Mouse (Mus musculus) cerebellum, postnatal 4 days (tissue): ENCODE results near the gene Tjp3.

Experiments used
- DNase-seq, 2 experiments: peaks; one replicate each; pipeline ENCODE4 v3.0.0; 2022; ENCODE audit warnings: low spot score in 2 of 2, mixed read lengths in 1 of 2

The Tjp3 gene

DNA sequence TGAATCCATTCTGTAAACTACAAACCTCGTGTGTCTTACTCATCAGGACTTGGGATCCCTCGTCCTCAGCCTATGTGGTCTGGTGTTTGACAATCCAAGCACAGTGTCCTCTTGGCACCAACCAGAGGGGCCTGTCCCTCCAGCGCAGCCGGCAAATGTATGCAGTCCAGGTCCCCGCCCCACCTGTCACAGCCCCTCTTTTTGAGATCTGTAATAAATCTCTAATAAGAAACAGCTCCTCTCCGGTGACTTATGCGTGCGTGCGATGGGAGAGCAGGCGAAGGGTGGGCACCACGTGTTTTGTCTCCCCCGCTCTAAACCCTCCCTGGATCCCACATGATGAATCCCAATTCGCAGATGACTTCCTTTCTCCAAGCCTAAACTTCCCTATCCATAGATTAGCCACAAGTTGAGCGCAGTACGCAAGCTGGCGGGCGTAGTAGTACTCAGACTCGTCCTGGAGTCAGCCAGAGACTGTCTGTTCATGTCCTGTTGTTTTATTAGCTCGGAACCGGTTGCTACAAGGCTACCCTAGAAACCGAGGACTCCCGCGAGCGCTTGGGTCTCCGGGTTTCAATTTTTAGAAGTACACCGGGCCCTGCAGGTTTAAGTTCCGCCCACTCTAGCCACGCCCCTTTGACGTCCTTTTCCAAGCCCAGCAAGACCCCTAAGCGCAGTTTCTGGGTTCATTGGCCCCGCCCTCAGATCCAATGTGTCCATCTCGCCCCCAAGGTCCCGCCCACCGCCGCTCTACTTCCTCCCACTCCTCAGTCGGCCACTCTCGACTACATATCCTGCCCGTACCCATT, 28.6 kb upstream of the Tjp3 start:
- DNase-seq: peak in 1 of 2 experiments; percentile 26

DNA sequence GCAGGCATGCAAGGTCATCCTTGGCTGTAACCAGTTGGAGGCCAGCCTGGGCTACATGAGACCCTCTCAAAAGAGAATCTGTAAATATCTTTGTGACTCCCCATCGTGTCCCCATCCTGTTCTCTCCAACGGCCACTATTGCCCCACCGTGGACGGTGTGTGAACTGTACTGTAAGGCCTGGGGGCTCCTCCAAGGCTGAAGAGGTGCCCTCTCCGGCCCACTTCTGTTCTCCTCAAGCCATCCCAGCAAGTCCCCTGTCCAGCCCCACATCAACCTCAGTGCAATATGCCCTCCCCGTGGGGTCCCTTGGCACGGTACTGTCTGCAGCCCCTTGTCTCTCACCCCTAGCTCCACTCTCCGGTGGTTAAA, 27.9 kb upstream of the Tjp3 start:
- peak in 1 of 2 experiments; percentile 28 for DNase-seq

DNA sequence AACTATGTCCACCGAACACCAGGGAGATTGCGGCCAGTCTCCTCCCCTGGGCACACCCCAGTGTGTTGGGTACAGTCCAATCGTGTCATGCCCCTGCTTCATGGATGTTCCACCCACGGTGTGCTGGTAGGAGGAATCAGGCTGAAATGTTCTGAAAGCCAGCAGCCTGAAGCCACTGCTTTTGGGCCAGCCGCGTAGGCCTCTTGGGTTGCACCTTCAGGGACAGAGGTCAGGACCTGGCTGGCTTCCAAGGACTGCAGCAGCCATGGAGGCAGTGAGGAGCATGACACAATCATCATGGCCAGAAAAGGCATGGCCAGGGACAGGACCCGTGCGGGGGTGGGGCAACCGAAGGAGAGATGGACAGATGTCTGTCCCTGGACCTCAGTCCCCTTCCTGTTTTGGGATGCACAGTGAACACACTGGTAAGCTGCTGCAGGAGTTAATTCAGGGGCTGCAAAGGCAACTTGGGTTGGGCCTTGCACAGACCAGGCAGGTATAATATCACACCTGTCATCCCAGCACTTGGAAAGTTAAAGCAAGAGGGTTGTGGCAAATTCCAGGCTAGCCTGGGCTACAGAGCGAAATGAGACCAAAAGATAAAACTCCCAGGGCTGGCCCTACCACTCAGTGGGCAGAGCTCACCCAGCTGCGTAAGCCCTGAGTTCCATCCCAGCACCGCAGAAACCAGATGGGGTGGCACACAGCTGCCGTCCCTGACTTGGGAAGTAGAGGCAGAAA, 27.4 kb upstream of the Tjp3 start:
- peak in 1 of 2 experiments; percentile 26 for DNase-seq

DNA sequence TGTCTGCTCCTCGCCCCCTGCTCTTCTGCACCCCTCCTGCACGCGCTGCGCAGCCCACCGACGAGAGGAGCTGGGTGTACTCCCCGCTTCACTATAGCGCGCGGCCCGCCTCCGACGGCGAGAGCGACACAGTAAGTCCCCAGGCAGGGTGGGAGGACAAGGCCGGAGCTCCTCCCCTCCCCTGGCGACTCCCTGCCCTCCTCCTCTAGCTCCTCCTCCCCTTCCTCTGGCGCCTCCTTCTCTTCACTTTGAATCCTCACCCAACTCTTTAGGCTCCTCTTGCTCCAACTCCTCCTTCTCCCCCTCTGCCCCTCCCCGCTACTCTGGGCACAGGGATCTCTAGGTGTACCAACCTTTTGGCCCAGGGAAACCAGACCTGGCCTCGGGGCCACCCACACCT, 25.9 kb upstream of the Tjp3 start:
- DNase-seq: no peak

DNA sequence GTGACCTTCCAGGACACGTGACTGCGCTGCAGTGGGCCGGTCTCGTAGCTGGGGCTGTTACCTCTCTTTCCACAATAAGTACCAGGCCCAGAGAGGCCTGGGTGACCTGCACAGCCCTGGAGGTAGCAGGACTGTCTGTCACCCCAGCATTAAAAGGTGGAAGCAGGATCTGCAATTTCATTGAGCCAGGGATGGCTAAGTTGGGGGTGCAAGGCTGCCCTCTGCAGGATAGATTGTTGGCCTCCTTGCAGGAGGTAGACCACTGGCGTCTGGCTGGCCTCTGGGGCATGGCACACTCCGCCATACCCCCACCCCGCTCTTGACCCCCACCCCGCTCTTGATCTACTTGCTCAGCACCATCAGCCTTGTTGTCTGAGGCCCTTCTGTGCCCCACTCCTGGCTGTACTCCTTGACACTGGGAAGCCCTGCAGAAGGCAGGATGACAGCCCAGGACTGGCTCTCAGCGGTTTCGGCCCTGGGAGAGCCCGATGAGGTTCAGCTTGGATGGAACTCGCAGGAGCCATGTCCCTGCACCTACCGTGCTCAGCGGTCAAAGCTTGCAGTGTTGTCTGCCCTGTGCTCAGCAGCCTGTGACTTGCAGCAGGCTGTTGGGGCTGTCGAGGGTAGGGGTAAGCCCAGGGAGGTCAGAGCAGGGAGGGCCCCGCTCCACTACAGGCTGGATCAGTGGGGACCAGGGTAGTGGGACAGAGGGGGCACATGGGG, 25.1 kb upstream of the Tjp3 start:
- peak in 1 of 2 experiments; percentile 32 for DNase-seq

DNA sequence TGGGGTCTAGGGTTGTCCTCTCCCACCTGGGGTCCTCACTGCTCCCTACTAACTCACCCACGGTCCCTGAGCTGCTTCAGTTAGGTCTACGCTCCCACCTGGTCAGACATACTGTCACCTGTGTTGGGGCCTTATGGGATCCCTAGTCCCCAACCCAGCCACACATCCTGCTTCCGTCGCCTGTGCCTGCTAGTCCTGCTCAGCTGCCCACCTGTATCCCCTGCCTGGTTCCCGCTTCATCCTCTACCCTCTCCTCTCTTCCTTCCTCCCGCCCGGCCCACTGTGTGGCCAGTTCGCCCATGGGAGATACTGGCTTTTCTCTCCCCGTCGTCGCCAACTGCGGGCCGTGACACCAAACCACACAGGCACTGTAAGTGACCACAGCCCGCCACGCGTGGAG, 24.2 kb upstream of the Tjp3 start:
- DNase-seq: no peak

DNA sequence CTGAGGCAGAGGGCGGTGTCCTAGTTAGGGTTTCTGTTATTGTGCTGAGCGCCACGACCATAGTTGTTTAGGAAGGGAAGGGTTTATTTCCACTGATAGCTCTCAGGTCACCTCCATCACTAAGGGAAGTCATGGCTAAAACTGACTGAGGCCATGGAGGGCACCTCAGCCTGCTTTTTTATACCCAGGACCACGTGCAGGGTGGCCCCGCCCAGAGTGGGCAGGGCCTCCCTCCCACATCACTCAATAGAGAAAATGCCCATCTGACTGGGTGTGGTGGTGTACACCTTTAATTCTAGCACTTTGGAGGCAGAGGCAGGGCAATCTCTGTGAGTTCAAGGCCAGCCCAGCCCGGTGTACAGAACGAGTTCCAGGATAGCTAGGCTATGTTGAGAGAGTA, 22.8 kb upstream of the Tjp3 start:
- no peak for DNase-seq

DNA sequence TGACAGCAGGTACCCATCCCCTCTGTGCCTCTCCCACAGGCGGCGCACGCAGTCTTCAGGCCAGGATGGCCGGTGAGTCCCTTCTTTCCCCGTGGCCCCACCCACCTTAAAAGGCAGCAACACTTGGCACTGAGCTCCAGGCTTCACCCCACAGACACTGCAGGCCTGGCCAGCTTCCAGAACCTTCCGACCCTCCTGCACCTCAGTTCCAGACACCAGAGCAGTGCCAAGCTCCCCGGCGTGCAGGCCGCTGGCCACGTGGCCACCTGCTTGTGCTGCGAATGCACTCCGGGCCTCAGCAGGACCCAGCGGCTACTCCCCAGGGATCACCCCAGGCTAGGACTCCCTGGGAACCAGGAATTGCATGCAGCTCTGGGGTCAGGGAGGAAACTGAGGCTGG, 22.2 kb upstream of the Tjp3 start:
- DNase-seq: no peak

DNA sequence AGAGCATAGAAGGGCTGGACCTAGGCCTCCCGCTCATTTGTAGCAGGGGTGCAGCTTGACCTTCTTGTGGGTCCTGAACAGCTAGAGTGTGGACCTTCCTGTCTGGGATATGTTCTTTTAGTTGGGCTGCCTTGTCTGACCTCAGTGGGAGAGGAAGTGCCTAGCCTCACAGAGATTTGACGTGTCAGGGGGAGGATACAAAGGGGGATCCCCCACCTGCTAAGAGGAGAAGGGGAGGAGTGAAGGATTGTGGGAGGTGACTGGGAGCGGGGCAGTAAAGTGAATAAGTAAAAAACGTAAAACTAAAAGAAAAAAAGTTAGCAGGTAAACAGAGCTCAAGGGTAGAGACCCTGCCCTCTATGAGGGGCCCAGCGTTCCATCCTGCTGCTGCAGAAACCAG, 18.2 kb upstream of the Tjp3 start:
- no peak for DNase-seq

DNA sequence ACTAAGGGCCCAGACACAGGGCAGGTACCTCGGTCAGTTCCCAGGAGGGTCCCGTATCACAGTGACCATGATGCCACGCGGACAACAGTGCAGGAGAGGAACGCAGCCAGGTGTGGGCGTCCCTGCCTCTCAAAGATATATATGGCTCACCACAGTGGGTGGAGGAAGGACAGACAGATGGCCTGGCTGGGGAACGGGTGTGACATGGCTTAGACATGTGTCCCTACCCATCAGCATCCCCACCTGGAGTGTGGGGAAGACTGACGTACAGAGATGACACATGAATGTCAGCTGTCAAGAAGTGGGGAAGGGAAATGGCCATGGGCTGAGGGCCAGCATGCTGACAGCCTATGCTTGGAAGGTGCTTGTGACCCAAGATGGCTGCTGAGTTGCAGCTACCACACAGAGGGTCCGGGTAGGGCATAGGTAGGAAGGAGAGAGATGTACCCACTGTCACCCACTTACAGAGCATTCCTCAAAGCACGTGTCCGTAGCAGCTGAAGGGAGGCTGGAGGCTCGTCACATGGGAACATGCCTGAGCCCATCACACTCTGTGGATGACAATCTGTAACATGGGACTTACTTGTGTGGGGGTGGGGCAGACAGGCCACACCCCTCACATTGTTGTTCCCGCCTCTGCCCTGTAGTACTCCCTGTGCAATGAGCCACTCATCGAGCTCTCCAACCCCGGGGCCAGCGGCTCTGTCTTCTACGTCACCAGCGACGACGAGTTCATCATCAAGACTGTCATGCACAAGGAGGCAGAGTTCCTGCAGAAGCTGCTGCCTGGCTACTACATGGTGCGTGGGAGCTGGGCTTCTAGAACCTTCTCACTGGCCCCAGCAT, 15.7 kb upstream of the Tjp3 start:
- no peak for DNase-seq

DNA sequence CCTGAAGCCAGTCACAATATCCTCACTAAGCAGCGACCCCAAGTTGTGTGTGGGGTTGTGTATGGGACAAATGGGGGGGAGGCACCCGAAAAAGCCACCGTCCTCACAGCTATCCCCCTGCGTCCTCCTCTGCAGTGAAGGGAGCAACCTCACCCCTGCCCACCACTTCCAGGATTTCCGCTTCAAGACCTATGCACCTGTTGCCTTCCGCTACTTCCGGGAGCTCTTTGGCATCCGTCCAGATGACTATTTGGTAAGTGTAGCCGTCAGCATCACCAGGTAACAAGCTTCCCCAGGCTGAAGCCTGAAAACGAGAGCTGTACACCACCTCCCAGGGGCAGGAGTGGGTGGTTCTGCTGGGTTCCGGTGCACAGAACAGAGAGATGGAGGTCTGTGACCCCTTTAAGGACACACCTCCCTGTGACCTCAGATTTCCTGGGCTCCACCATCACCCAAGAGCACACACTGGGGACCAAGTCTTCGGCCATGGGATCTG, 14.8 kb upstream of the Tjp3 start:
- no peak for DNase-seq

DNA sequence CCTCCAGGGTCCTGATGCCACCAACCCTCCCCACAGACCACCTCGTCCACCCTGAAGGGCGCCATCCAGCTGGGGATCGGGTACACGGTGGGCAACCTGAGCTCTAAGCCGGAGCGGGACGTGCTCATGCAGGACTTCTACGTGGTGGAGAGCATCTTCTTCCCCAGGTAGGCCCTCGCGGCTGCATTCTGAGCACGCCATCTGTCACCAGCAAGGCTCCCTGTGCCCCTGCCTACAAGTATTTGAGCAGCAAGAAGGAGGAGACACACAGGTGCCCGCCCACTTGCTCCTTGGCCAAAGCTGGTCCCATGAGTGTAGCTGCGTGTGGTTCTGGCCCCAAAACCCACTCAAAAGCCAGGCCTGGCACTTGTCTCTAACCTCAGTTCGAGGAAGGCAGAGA, 14.3 kb upstream of the Tjp3 start:
- no peak for DNase-seq

DNA sequence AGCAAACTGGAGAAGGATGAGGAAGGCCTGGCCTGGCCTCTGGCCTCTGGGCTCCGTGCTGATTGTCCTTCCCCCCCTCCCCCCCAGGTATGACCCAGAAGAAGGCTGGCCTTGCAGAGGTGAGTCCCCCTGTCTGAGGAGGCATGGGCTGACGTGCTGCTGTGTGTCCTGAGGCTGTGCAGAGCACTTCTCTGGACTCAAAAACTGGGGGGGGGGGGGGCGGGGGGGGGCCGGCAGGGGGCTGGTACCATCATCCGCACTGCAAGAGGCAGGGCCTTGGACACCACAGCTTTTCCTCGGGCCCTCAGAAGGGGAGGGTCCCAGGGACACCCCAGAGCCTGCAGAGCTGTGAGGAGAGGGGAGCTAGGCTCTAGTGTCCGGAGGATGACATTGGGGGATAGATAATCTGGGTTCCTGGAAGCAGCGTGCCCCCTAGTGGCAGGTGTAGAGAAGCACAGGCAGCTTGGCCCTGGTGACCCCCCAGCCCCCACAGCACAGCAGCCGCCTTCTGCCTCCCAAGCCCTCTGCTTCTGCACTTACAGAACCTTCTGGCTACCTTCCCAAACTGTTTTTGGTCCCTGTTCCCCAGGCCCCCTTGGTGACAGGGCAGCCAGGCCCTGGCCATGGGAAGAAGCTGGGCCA, 13.3 kb upstream of the Tjp3 start:
- peak in 1 of 2 experiments; percentile 58 for DNase-seq

DNA sequence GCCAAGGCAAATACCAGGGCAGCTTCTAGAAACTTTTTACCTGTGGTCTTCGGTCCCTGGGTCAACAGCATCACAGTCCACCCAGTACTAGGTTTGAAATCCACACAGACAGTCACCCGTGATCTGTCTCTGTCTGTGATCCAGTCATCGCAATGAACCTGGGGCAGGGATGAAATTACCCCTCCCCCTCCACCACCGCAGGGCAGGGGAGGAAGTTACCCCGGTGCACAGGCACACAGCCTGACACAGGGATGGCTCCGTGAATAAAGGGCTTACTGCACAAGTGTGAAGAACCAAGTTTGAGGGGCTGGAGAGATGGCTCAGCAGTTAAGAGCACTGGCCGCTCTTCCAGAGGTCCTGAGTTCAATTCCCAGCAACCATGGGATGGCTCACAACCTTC, 12.4 kb upstream of the Tjp3 start:
- no peak for DNase-seq

DNA sequence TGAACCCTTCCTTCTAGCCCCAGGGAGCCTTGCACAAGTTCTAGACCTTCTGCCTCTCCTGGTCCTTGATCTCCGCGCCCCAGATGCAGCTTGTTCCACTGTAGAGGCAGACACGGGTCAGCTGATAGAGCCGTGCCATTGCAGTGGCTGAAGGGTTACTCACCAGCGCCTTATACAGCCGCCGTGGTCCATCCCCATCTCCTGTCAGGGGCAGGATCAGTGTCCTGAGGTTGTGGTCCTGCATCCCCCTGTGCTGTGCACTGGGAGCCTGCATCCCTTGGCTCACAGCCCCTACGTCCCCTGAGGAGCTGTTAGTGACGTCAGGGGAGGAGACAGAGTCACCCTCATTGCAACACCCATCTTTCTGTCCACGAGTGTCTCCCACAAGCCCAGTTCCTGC, 11.9 kb upstream of the Tjp3 start:
- DNase-seq: no peak

DNA sequence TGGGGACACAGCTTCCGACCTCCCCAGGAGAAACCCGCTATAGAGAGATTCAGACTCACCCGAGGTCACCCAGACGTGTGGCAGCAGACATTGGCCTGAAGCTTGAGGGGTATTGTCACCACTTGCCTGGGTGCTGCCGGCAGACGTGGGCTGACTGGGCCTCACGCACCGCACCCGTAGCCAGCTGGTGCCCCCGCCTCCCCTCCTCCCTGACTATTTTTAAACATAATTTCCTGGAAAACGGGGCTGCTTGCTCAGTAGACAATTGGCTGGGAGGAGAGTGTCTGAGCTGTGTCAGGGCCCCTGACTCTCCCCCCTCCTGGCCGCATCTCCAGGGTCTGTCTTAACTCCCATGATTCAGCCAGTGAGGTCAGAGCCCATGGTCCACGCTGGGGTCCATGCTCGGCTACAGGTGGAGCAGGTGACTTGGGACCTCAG, 11.4 kb upstream of the Tjp3 start:
- DNase-seq: no peak

DNA sequence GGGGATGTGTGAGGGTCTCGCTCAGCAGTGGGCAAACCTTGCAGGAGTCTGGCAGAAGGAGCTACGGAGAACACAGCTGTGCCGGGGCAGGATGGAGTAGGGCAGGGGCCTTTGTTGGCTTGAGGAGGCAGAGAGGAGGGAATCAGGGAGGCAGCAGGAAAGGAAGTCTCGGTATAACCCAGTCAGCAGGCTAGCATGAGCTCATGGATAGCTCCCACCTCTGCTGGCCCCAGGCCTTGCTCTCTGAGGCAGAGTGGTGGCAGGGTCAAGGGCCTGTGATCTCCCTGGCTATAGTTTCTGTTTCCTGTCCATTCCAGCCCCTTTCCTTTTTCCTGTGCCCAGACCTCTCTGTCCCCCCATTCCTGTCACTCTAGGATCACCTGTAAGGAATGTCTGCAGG, 10.9 kb upstream of the Tjp3 start:
- DNase-seq: no peak

DNA sequence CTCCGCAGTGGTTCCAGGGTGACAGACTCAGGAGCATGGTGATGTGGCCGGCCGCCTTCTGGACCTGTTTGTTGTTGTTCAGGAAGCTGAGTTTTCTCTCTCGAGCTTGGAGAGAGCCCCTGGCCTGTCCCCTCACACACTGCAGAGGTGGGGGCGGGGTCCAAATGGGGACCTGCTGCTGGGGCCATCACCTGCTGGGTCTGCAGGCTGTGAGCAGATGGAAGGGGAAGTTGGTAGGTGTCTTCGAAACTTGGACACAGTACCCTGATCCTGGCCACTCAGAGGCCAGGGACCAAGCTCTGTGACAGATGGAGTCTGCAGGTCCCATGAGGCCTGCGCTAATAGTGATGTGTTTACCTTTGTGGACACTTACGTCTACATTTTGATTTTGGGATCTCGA, 9.9 kb upstream of the Tjp3 start:
- DNase-seq: no peak

DNA sequence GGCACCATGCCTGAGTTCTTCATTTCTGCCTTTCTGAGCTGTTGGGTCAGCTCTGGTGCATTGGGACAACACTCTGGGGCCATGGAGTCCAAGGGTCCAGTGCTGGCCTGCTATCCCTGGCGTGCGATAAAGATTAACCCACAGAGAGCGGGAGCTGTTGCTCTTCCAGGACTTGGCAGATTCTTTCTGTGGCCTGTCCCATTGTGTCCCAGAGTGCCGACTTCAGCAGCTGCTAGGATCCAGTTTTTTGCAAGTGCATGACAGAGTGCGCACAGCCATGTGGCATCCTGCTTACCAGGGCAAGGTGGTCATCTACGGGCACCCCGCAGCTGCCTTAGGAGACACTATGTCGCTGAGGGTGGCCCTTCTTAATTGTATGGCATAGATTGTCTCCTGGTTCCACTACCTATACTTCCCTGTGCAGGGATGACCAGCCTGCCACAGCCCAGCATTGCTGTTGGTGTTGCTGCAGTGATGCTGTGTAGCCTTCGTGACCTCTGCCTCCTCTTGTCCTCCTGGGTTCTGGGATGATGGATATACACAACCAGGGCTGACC, 9.0 kb upstream of the Tjp3 start:
- no peak for DNase-seq

DNA sequence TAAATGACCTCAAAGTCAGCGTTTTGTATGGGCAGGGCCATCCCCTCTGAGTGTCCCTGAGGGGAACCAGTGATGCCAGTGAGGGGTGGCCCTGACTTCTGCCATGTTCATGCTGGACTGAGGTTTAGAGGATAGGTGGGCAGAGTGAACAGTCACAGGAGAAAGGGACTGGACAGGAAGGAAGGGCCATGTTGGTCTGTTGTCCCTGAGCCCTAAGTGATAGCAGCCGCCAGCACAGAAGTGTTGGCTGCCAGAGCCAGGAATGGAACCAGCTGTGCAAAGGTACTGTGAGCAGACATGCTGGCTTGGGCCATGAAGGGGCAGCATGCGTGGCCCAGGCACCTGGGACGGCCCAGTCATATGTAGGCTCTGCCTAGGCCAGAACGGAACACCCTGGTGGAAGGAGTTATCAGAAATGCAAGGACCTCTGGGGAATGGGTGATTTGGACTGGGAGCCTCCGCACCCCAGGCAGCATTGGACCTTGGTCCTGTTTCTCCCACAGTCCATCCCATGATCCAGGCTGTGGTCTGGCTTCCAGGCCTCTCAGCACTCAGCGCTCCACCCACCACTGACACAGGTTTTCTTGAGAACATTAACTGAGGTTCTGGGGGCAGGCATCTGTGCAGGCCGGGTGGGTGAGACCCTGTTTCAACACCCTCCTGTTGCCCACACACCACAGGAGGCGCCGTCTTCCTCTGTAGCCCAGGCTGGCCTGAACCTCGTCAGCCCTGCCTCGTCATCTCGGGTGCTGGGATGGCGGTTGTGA, 8.4 kb upstream of the Tjp3 start:
- DNase-seq: no peak
